ENCODE assay signal across 8 mouse cellular contexts in genomic region chr15:81872262-81873136, GRCm38 (mm10). TPM values are rescaled to one million over a fixed set of nuclear protein-coding genes. Genes with fewer than 3 reads are reported as not detected.
A peak's percentile ranks its signal among the peaks of the same experiment; 100 is the strongest.
DNase-seq lines count a peak whose midpoint lies in the region; ATAC-seq and TF ChIP-seq lines count a peak whose summit lies in the region.

TSS of gene Aco2 (plus strand) at chr15:81872309.

- under 1% methylated on average over 53 of the region's 53 CpGs for WGBS in kidney, embryonic 15.5 days

- peak within 1 kb of the TSS; percentile 97 for H3K27ac ChIP-seq in bone marrow macrophage, adult 2 months (ENCODE audit: insufficient read depth, low read depth, low read length)
- peak within 1 kb of the TSS; percentile 98 for H3K27ac ChIP-seq in embryonic fibroblast, embryonic 13.5 days (ENCODE audit: insufficient read depth, low read length)
- peak within 1 kb of the TSS; percentile 99 for H3K27ac ChIP-seq in kidney, embryonic 15.5 days

- H3K4me2 ChIP-seq in kidney, embryonic 15.5 days = peak within 1 kb of the TSS; percentile 81

- H3K27me3 ChIP-seq in kidney, embryonic 15.5 days = no peaks in the 10 kb centered on the region

- ATAC-seq in kidney, embryonic 15.5 days (replicated peaks; ENCODE audit: low FRiP score) = peak; percentile 87
- peak; percentile 98 for ATAC-seq in monocyte, adult 5-6 weeks (replicated peaks; ENCODE audit: insufficient number of reproducible peaks, low FRiP score, low TSS enrichment, poor library complexity, severe bottlenecking)

- DNase-seq in A20 (ENCODE audit: low read depth, low spot score) (peak; percentile 99), liver (peak; percentile 99)
- DNase-seq in heart, adult 9 months (ENCODE audit: low spot score in 2 of 2) = peak; percentile 98 to 99
- peak; percentile 99 for DNase-seq in spleen, postnatal 4 days (ENCODE audit: low spot score in 2 of 2)

- no peaks in the 10 kb centered on the region for H3K9me3 ChIP-seq in kidney, embryonic 15.5 days (replicated peaks)

- TF ChIP-seq POLR2A in bone marrow macrophage, adult 2 months (IDR thresholded peaks at IDR 0.05; ENCODE audit: borderline replicate concordance, low read depth, low read length) = no peak
- TF ChIP-seq POLR2A in embryonic fibroblast, embryonic 13.5 days (IDR thresholded peaks at IDR 0.05; ENCODE audit: low read depth, low read length) = peak; percentile 73

- peaks cover 13% of the 10 kb centered on the region for H3K4me1 ChIP-seq in bone marrow macrophage, adult 2 months (ENCODE audit: control insufficient read depth, insufficient read depth, low read length)
- H3K4me1 ChIP-seq in embryonic fibroblast, embryonic 13.5 days (ENCODE audit: control insufficient read depth, insufficient read depth, low read length) = no peaks in the 10 kb centered on the region
- peaks cover 23% of the 10 kb centered on the region for H3K4me1 ChIP-seq in kidney, embryonic 15.5 days

- peak within 1 kb of the TSS; percentile 93 for H3K9ac ChIP-seq in kidney, embryonic 15.5 days

- peaks cover 41% of the 10 kb centered on the region for H3K36me3 ChIP-seq in kidney, embryonic 15.5 days

- no peak for TF ChIP-seq CTCF in bone marrow macrophage, adult 2 months (IDR thresholded peaks at IDR 0.05; ENCODE audit: low read depth, low read length)
- TF ChIP-seq CTCF in embryonic fibroblast, embryonic 13.5 days (IDR thresholded peaks at IDR 0.05; ENCODE audit: borderline replicate concordance, insufficient read depth, low read length) = no peak

- peak within 1 kb of the TSS; percentile 99 for H3K4me3 ChIP-seq in bone marrow macrophage, adult 2 months (ENCODE audit: insufficient read depth, low read length)
- peak within 1 kb of the TSS; percentile 73 for H3K4me3 ChIP-seq in embryonic fibroblast, embryonic 13.5 days (ENCODE audit: insufficient read depth, low read length)
- H3K4me3 ChIP-seq in kidney, embryonic 15.5 days (replicated peaks) = peak within 1 kb of the TSS; percentile 100

RNA-seq across cellular contexts. Expression of gene Aco2, which starts in this region (rescaled TPM):
- 79.8 and 97.0 TPM in 2 replicates for polyA plus RNA-seq in bone marrow macrophage, adult 2 months (2012; ENCODE audit: insufficient read depth, insufficient read length, missing spikeins)
- 143 and 150 TPM in 2 replicates for polyA plus RNA-seq in embryonic fibroblast, embryonic 13.5 days (2011; ENCODE audit: insufficient read length, low read depth, missing spikeins)
- 216 and 224 TPM in 2 replicates for polyA plus RNA-seq in kidney, embryonic 15.5 days (2015; fragmentation: Nextera tagmentation; extraction: Ambion mirVana)
- total RNA-seq in monocyte, adult 5-6 weeks (2017) = 103 to 166 TPM (median 150 TPM) in 3 replicates

Comparison
In these comparisons a context has a peak if more than half of its experiments do, and no peak if none do; other contexts are left out.
1. Peak in every context shown above with its lines: DNase-seq, ATAC-seq, H3K4me3 ChIP-seq and H3K27ac ChIP-seq.